Mouse (Mus musculus): ENCODE data around the gene Rps6ka5.

The Rps6ka5 gene

GRCm38 (mm10) chr12:100609064-100609463 is 117.7 kb downstream of the Rps6ka5 start:
- CTCF ChIA-PET: no interaction called here

GRCm38 (mm10) chr12:100606733-100607132 is 120.0 kb downstream of the Rps6ka5 start:
- CTCF ChIA-PET: interaction anchor here (1.6 kb wide), 1 partner anchor 242 kb away, joined by 4 read pairs; no protein-coding TSS in a partner anchor

GRCm38 (mm10) chr12:100605596-100605995 is 121.2 kb downstream of the Rps6ka5 start:
- CTCF ChIA-PET: no interaction called here

- CTCF ChIA-PET: no interaction called here
Measured at GRCm38 (mm10) chr12:100604540-100604939, 122.2 kb downstream of the Rps6ka5 start.

GRCm38 (mm10) chr12:100594700-100595099 is 132.1 kb downstream of the Rps6ka5 start:
- CTCF ChIA-PET: no interaction called here

GRCm38 (mm10) chr12:100586601-100587000 is 140.2 kb downstream of the Rps6ka5 start:
- CTCF ChIA-PET: no interaction called here

GRCm38 (mm10) chr12:100579221-100579620 is 147.6 kb downstream of the Rps6ka5 start:
- CTCF ChIA-PET: interaction anchor here (0.5 to 0.8 kb wide), 2 partner anchors 66 to 175 kb away, joined by 3 read pairs; no protein-coding TSS in a partner anchor

- CTCF ChIA-PET: interaction anchor here (0.5 kb wide), 1 partner anchor 503 kb away, joined by 21 read pairs; no protein-coding TSS in a partner anchor
Measured at GRCm38 (mm10) chr12:100578291-100578690, 148.5 kb downstream of the Rps6ka5 start.

- CTCF ChIA-PET: no interaction called here
Measured at GRCm38 (mm10) chr12:100575739-100576138, 151.0 kb downstream of the Rps6ka5 start.

GRCm38 (mm10) chr12:100570522-100571072 is 156.2 kb downstream of the Rps6ka5 start:
- CTCF ChIA-PET: no interaction called here

- CTCF ChIA-PET: no interaction called here
Measured at GRCm38 (mm10) chr12:100568831-100569230, 158.0 kb downstream of the Rps6ka5 start.

GRCm38 (mm10) chr12:100568105-100568504 is 158.7 kb downstream of the Rps6ka5 start:
- CTCF ChIA-PET: no interaction called here

GRCm38 (mm10) chr12:100567627-100568026 is 159.2 kb downstream of the Rps6ka5 start:
- CTCF ChIA-PET: no interaction called here

- CTCF ChIA-PET: interaction anchor here (0.6 kb wide), 1 partner anchor 385 kb away, joined by 12 read pairs; no protein-coding TSS in a partner anchor
Measured at GRCm38 (mm10) chr12:100553675-100554074, 173.1 kb downstream of the Rps6ka5 start.

GRCm38 (mm10) chr12:100551972-100552371 is 174.8 kb downstream of the Rps6ka5 start:
- CTCF ChIA-PET: interaction anchor here (0.6 kb wide), 1 partner anchor 513 kb away, joined by 4 read pairs; no protein-coding TSS in a partner anchor

- CTCF ChIA-PET: no interaction called here
Measured at GRCm38 (mm10) chr12:100544194-100544567, 182.6 kb downstream of the Rps6ka5 start.

- CTCF ChIA-PET: no interaction called here
Measured at GRCm38 (mm10) chr12:100543437-100544193, 183.2 kb downstream of the Rps6ka5 start.

GRCm38 (mm10) chr12:100542494-100542893 is 184.3 kb downstream of the Rps6ka5 start:
- CTCF ChIA-PET: no interaction called here

- CTCF ChIA-PET: no interaction called here
Measured at GRCm38 (mm10) chr12:100542076-100542475, 184.7 kb downstream of the Rps6ka5 start.

- CTCF ChIA-PET: interaction anchor here (0.6 kb wide), 1 partner anchor 98 kb away, joined by 6 read pairs; no protein-coding TSS in a partner anchor
Measured at GRCm38 (mm10) chr12:100539158-100539714, 187.5 kb downstream of the Rps6ka5 start.

- CTCF ChIA-PET: no interaction called here
Measured at GRCm38 (mm10) chr12:100538445-100539157, 188.2 kb downstream of the Rps6ka5 start.

GRCm38 (mm10) chr12:100537091-100537490 is 189.7 kb downstream of the Rps6ka5 start:
- CTCF ChIA-PET: no interaction called here

Measured in spleen, embryonic (tissue).